Mouse (Mus musculus): ENCODE results near the gene Tnik. TPM values are rescaled to one million over a fixed set of nuclear protein-coding genes. Genes with fewer than 3 reads are reported as not detected.

The Tnik gene
- polyA plus RNA-seq, 1 experiment from 2014 or later: 38.5 TPM

GRCm38 (mm10) chr3:28681866-28682265, 418.9 kb downstream of the Tnik start:
- no peak overlapping the region for H3K4me3 ChIP-seq
- no peak overlapping the region for H3K27ac ChIP-seq (replicated peaks)
- ATAC-seq (ENCODE audit: low FRiP score, low read depth): no peak
- H3K4me1 ChIP-seq: no peaks in the 10 kb centered on the region
- no peak overlapping the region for H3K9ac ChIP-seq (replicated peaks)
- WGBS: 54% methylated on average over 6 of the region's 6 CpGs
- H3K36me3 ChIP-seq: no peaks in the 10 kb centered on the region
- no peak overlapping the region for H3K4me2 ChIP-seq (replicated peaks)
- no peaks in the 10 kb centered on the region for H3K9me3 ChIP-seq
- no peaks in the 10 kb centered on the region for H3K27me3 ChIP-seq

- 71% methylated on average over 3 of the region's 3 CpGs for WGBS
- Histone ChIP-seq H3K9ac (replicated peaks) (no peak overlapping the region), H3K4me1 (no peaks in the 10 kb centered on the region), H3K36me3 (no peaks in the 10 kb centered on the region), H3K4me2 (replicated peaks) (no peak overlapping the region), H3K4me3 (no peak overlapping the region), H3K27ac (replicated peaks) (no peak overlapping the region), H3K9me3 (no peaks in the 10 kb centered on the region), H3K27me3 (no peaks in the 10 kb centered on the region)
- ATAC-seq (ENCODE audit: low FRiP score, low read depth): no peak
These were observed 419.4 kb downstream of the Tnik start for GRCm38 (mm10) chr3:28682411-28682810.

- no peak overlapping the region for H3K4me3 ChIP-seq
- H3K9ac ChIP-seq (replicated peaks): no peak overlapping the region
- H3K36me3 ChIP-seq: no peaks in the 10 kb centered on the region
- no peak overlapping the region for H3K27ac ChIP-seq (replicated peaks)
- 88% methylated on average over 2 of the region's 2 CpGs for WGBS
- H3K4me2 ChIP-seq (replicated peaks): no peak overlapping the region
- ATAC-seq (ENCODE audit: low FRiP score, low read depth): no peak
- no peaks in the 10 kb centered on the region for H3K9me3 ChIP-seq
- no peaks in the 10 kb centered on the region for H3K4me1 ChIP-seq
- H3K27me3 ChIP-seq: no peaks in the 10 kb centered on the region
These were observed 422.5 kb downstream of the Tnik start for GRCm38 (mm10) chr3:28685510-28685909.

- Histone ChIP-seq H3K9ac (replicated peaks) (no peak overlapping the region), H3K9me3 (no peaks in the 10 kb centered on the region), H3K27me3 (no peaks in the 10 kb centered on the region), H3K4me1 (no peaks in the 10 kb centered on the region), H3K27ac (replicated peaks) (no peak overlapping the region), H3K4me3 (no peak overlapping the region), H3K4me2 (replicated peaks) (no peak overlapping the region), H3K36me3 (no peaks in the 10 kb centered on the region)
- WGBS: 89% methylated on average over 5 of the region's 5 CpGs
- no peak for ATAC-seq (ENCODE audit: low FRiP score, low read depth)
These were observed 431.8 kb downstream of the Tnik start for GRCm38 (mm10) chr3:28694811-28695210.

GRCm38 (mm10) chr3:28695608-28696007, 432.6 kb downstream of the Tnik start:
- Histone ChIP-seq H3K27me3 (no peaks in the 10 kb centered on the region), H3K9ac (replicated peaks) (no peak overlapping the region), H3K4me1 (no peaks in the 10 kb centered on the region), H3K27ac (replicated peaks) (no peak overlapping the region), H3K9me3 (no peaks in the 10 kb centered on the region), H3K4me2 (replicated peaks) (no peak overlapping the region), H3K4me3 (no peak overlapping the region), H3K36me3 (no peaks in the 10 kb centered on the region)
- 85% methylated on average over 13 of the region's 13 CpGs for WGBS
- ATAC-seq (ENCODE audit: low FRiP score, low read depth): no peak

GRCm38 (mm10) chr3:28696162-28696561, 433.1 kb downstream of the Tnik start:
- Histone ChIP-seq H3K36me3 (no peaks in the 10 kb centered on the region), H3K4me1 (no peaks in the 10 kb centered on the region), H3K9me3 (no peaks in the 10 kb centered on the region), H3K4me2 (replicated peaks) (no peak overlapping the region), H3K4me3 (no peak overlapping the region), H3K27ac (replicated peaks) (no peak overlapping the region), H3K9ac (replicated peaks) (no peak overlapping the region), H3K27me3 (no peaks in the 10 kb centered on the region)
- 85% methylated on average over 10 of the region's 10 CpGs for WGBS
- no peak for ATAC-seq (ENCODE audit: low FRiP score, low read depth)

- H3K36me3 ChIP-seq: no peaks in the 10 kb centered on the region
- H3K9me3 ChIP-seq: no peaks in the 10 kb centered on the region
- no peak within 1 kb of the TSS for H3K4me3 ChIP-seq
- no peak within 1 kb of the TSS for H3K4me2 ChIP-seq (replicated peaks)
- no peak within 1 kb of the TSS for H3K9ac ChIP-seq (replicated peaks)
- ATAC-seq (ENCODE audit: low FRiP score, low read depth): no peak
- no peaks in the 10 kb centered on the region for H3K27me3 ChIP-seq
- 84% methylated on average over 2 of the region's 2 CpGs for WGBS
- H3K27ac ChIP-seq (replicated peaks): no peak within 1 kb of the TSS
- H3K4me1 ChIP-seq: peaks cover 3% of the 10 kb centered on the region; the same call in 1 of the 2 replicates
These were observed 434.8 kb downstream of the Tnik start, which contains the start of gene Slc2a2 for GRCm38 (mm10) chr3:28697797-28698196. Gene Slc2a2, plus strand, starts transcription at chr3:28697903.

- H3K36me3 ChIP-seq: no peaks in the 10 kb centered on the region
- WGBS: 62% methylated on average over 4 of the region's 4 CpGs
- H3K9ac ChIP-seq (replicated peaks): no peak overlapping the region
- H3K4me2 ChIP-seq (replicated peaks): no peak overlapping the region
- ATAC-seq (ENCODE audit: low FRiP score, low read depth): no peak
- no peaks in the 10 kb centered on the region for H3K27me3 ChIP-seq
- H3K9me3 ChIP-seq: no peaks in the 10 kb centered on the region
- peaks cover 3% of the 10 kb centered on the region; the same call in 1 of the 2 replicates for H3K4me1 ChIP-seq
- no peak overlapping the region for H3K4me3 ChIP-seq
- H3K27ac ChIP-seq (replicated peaks): no peak overlapping the region
These were observed 436.6 kb downstream of the Tnik start for GRCm38 (mm10) chr3:28699601-28700000.

GRCm38 (mm10) chr3:28705522-28706137, 442.6 kb downstream of the Tnik start:
- Histone ChIP-seq H3K4me2 (replicated peaks) (no peak overlapping the region), H3K4me3 (no peak overlapping the region), H3K9me3 (no peaks in the 10 kb centered on the region), H3K27me3 (no peaks in the 10 kb centered on the region), H3K27ac (replicated peaks) (no peak overlapping the region), H3K36me3 (no peaks in the 10 kb centered on the region), H3K4me1 (peaks cover 3% of the 10 kb centered on the region; the same call in 1 of the 2 replicates), H3K9ac (replicated peaks) (no peak overlapping the region)
- 81% methylated on average over 10 of the region's 10 CpGs for WGBS
- ATAC-seq (ENCODE audit: low FRiP score, low read depth): no peak

GRCm38 (mm10) chr3:28706736-28707135, 443.7 kb downstream of the Tnik start:
- 81% methylated on average over 4 of the region's 4 CpGs for WGBS
- ATAC-seq (ENCODE audit: low FRiP score, low read depth): no peak

GRCm38 (mm10) chr3:28709740-28710139, 446.7 kb downstream of the Tnik start:
- Histone ChIP-seq H3K4me1 (no peaks in the 10 kb centered on the region), H3K27ac (replicated peaks) (no peak overlapping the region), H3K9ac (replicated peaks) (no peak overlapping the region), H3K27me3 (no peaks in the 10 kb centered on the region), H3K9me3 (no peaks in the 10 kb centered on the region), H3K4me2 (replicated peaks) (no peak overlapping the region), H3K4me3 (no peak overlapping the region), H3K36me3 (no peaks in the 10 kb centered on the region)
- WGBS: 82% methylated on average over 1 of the region's 1 CpGs
- ATAC-seq (ENCODE audit: low FRiP score, low read depth): no peak

More at GRCm38 (mm10) chr3:28706736-28707135, 443.7 kb downstream of the Tnik start:
- no peak overlapping the region for H3K27ac ChIP-seq (replicated peaks)
- no peaks in the 10 kb centered on the region for H3K36me3 ChIP-seq
- H3K9me3 ChIP-seq: no peaks in the 10 kb centered on the region
- H3K4me1 ChIP-seq: peaks cover 2% of the 10 kb centered on the region; the same call in 1 of the 2 replicates
- H3K27me3 ChIP-seq: no peaks in the 10 kb centered on the region
- no peak overlapping the region for H3K4me2 ChIP-seq (replicated peaks)
- no peak overlapping the region for H3K4me3 ChIP-seq
- no peak overlapping the region for H3K9ac ChIP-seq (replicated peaks)

GRCm38 (mm10) chr3:28713913-28714698, 451.1 kb downstream of the Tnik start:
- Histone ChIP-seq H3K27ac (replicated peaks) (no peak overlapping the region), H3K27me3 (no peaks in the 10 kb centered on the region), H3K4me2 (replicated peaks) (no peak overlapping the region), H3K9ac (replicated peaks) (no peak overlapping the region), H3K9me3 (no peaks in the 10 kb centered on the region), H3K4me3 (no peak overlapping the region), H3K4me1 (no peaks in the 10 kb centered on the region), H3K36me3 (no peaks in the 10 kb centered on the region)
- ATAC-seq (ENCODE audit: low FRiP score, low read depth): no peak
- 79% methylated on average over 7 of the region's 7 CpGs for WGBS
